Mouse (Mus musculus) retina, postnatal 7 days (tissue): ENCODE data around the gene Glp1r.

ENCODE experiments used
- DNase-seq: peaks from one replicate; pipeline ENCODE4 v3.0.0-alpha.2; 2012; ENCODE audit warnings: low read depth, low spot score

Gene Glp1r

GRCm38 (mm10) chr17:30901627-30902026, at the start of gene Glp1r:
Gene Glp1r, plus strand, starts transcription at chr17:30901817.
- DNase-seq = no peak

DNA sequence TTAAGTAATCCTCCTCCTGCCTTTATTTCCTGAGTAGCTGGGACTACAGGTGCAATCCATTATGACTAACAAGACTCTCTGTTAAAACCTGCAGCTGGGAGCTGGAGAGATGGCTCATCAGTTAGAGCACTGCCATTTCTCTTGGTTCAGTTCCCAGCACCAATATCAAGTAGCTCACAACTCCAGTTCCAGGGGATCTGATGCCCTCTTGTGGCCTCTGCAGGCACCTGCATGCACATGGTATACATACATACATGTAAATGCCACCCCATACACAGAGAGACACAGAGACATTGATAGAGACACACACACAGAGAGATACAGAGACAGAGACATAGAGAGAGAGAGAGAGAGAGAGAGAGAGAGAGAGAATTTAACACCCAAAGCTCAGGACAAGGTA, 49.3 kb upstream of the Glp1r start:
- no peak for DNase-seq

GRCm38 (mm10) chr17:30857347-30857746, 44.3 kb upstream of the Glp1r start:
- no peak for DNase-seq

DNA sequence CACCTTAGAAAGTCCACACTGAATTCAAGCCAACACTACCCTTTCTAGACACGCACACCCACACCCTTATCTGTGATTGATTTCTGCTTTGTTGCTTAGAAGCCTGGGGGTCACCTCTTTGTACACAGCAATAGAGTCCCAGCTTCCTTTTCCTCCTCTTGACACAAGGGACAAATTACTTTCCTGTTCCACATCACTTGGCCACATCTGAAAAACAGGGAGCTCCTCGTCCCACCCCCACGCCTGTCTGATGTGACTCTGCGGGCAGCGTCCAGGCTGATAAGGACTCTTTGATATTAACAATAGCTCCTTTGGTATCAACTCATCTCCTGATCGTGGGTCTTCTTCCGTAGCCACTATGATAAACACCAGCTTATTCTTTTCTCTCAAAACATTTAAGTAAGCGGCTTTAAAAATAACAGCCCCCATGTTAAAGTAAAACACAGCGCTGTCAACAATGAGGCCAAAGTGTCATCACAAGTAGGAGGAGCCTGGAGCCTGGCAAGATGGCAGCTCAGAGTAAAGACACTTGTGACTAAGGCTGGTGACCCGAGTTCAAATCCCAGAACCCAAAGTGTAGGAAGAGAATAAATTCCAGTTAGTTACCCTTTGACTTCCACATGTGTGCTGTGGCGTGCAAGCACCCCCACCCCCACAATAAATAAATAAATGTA, 42.9 kb upstream of the Glp1r start:
- DNase-seq = no peak

- peak; percentile 8 for DNase-seq
These were observed 41.5 kb upstream of the Glp1r start for GRCm38 (mm10) chr17:30859989-30860585.

DNA sequence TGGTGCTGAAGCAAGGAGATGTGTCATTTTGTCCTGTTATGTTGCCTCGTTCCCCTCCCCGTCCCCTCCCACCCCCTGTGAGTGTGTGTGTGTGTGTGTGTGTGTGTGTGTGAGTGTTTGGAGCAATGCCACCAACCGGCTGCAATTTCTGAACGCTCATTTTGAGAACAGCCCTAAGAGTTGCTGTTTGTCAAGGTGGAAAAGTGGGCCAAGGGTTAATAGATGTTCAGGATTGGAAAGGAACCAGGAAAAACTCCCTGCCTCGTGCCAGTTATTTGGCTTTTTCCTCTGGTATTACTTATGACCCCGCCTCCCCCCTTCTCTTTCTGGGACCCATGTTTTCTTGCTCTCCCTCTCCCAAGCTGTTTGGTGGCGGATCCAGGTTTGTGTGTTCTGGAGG, 41.0 kb upstream of the Glp1r start:
- DNase-seq = no peak

GRCm38 (mm10) chr17:30866281-30866680, 35.3 kb upstream of the Glp1r start:
- DNase-seq = no peak

DNA sequence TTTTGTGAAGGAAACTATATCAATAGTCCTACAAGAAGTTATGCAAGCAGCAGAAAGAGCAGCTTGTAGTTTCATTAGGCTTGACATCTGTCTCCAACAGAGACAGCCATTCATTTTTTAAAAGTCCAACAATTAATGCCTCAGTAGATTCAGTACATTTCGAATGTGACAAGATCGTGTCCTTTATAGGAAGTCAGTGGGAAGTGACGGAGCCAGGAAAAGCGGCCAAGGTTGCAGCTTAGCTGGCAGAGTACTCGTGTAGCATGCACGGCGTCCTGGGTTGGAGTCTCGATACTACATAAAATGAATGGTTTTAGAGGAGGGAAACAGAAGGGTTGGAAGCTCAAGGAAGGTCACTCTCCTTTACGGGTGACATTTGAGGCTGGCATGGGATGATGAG, 34.7 kb upstream of the Glp1r start:
- DNase-seq = no peak

DNA sequence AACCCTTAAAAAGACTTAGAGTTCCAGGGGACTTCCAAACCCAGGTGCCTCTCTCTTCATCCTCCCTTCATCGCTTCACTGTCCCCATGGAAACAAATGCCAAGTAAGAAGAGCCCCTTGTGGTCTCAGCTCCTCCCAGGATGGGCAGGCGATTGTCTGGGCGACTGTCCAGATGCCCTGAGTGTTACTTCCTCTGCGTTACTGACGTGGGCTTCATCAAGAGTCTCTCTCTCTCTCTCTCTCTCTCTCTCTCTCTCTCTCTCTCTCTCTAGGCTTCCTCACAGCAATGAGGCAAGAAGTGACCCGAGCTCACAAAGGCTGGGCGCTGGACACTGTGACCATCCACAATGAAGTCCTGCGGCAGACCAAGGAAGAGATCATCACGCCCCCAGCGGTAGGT, 30.6 kb upstream of the Glp1r start:
- no peak for DNase-seq

- no peak for DNase-seq
These were observed 27.3 kb upstream of the Glp1r start for GRCm38 (mm10) chr17:30874276-30874675.

DNA sequence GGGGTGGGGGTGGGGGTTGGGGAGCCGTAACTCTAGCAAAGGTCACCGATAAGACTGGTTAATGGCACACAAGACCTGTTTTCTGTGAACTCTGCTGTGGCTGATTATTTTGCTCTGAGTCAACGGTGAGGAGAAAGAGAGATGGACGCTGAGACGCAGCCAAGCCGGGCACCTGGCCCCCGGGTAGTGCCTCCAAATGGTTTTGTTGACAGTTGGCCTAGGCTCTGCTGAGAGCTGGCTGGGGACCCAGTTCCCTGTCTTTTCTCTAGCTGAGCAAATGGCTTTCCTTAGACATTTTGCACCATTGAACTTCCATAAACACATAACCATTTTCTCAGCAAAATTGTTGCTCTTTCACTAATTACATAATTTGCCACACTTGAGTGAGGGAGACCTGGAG, 24.2 kb upstream of the Glp1r start:
- no peak for DNase-seq

- DNase-seq = no peak
These were observed 23.0 kb upstream of the Glp1r start for GRCm38 (mm10) chr17:30878626-30879025.

- DNase-seq = no peak
These were observed 21.2 kb upstream of the Glp1r start for GRCm38 (mm10) chr17:30880391-30880790.

DNA sequence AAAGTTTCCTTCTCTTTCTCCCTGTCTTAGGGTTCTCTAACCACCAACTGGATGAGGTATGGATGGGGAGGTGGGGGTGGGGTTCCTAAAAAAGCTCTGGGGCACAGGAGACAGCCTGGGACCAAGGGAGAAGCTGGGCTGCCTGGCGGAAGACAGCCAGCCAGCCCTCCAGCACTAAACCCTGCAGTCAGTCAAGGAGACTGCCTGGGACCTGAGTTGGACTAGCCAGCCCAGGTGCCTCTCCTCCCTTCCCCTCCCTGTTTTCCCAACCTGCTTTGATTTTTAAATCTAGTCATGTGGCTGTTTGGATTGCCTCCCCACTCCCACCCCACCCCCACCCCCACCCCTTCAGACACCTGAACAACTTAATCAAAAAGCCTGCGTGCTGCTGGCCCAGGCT, 20.6 kb upstream of the Glp1r start:
- no peak for DNase-seq

- no peak for DNase-seq
These were observed 19.4 kb upstream of the Glp1r start for GRCm38 (mm10) chr17:30882206-30882605.

- DNase-seq = no peak
These were observed 18.1 kb upstream of the Glp1r start for GRCm38 (mm10) chr17:30883534-30883933.

DNA sequence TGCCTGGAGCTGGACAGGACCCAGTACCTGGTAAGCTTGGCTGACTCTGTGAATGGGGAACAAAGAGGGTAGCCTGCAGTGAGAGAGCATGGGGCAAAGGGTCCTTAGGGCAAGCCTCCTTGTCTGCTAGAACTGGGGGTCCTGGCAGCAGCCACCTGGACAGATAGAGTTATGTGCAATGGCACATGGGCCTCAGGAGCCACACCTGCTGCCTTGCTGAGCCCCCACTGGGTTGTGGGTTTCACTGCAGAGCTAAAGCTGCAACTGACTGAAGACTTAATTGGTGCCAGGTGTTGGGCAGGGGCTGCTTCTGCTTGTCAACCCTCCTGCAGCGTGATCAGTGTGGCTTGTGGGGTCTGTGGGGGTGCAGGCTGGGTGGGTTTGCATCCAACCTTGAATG, 9.5 kb upstream of the Glp1r start:
- DNase-seq = no peak

DNA sequence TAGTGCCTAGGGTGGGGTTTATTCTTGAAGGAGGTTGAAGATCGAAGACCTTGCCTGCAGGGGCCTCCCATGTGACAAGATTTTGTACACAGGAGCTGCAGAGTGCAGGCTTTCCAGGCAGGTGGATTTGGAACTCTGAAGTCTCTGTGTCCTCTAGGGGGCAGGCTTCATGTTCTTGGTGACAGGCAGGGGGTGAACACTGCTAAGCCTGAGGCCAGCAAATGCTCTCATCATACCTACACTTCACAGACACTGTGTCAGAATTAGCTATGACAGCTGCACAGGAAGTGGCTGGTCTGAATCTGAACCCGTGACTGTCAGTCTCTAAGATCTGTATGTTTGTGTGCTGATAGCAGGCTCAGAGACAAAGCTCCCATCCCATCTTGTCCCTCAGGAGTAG, 8.9 kb upstream of the Glp1r start:
- no peak for DNase-seq

GRCm38 (mm10) chr17:30897075-30897474, 4.5 kb upstream of the Glp1r start:
- DNase-seq = no peak

DNA sequence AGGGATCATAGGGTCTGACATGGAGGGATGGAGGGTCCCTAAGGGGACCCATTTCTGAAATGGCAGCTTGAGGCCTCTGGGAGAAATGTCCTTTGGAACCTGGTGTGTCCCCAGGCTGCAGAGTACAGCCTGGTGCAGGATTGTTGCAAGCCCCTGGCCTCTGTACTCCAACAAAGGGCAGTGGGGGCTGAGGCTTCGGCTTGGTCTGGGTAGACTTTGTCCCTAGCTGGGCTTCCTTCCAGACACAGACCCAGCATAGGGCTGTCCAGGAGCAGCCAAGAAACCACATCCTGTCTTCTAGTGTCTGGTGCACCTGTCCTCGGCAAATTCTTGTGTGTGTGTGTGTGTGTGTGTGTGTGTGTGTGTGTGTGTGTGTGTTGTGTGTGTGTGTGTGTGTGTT, 2.5 kb downstream of the Glp1r start:
- no peak for DNase-seq

- DNase-seq = no peak
These were observed 6.0 kb downstream of the Glp1r start for GRCm38 (mm10) chr17:30907577-30907976.

DNA sequence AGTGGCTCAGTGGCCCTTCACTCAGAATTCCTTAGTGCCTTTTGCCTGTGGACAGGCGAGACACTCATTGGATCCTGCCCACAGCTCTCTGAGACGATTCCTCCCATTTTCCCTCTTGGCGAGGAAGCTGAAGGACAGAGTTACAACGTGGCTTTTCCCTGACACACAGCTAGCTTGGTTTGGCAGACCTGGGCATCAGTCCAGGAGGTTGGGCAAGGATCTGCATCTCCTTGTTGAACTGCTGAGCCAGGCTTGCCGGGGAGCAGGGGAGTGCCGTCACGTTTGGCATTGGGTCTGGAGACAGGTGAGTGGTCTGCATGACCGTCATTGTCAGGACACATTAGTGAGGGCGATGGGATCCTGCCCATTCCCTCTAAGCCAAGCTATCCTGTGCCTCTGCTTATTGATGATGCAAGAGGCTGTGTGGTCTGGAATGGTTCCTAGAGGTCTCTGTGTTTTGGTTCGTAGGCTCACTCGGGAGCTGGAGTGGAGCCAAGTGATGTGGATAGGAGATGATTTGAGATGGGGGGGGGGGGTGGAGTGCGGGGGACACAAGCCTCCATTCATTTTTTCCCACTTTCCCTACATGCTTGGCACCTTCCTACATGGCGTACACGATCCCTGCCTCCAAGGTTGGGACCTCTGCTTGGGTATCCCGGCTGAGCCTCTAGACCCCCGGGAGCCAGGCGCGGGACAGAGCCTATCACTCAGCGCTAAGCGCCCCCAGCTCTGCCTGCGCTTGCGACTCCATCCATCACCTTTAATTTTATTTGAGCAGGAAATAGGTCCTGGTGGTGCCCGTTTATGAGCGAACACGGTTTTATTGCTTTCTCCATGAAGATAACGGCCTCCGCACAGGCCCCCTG, 9.5 kb downstream of the Glp1r start:
- no peak for DNase-seq

- DNase-seq = no peak
These were observed 10.1 kb downstream of the Glp1r start for GRCm38 (mm10) chr17:30911732-30912088.
